Mouse (Mus musculus) thymus, adult 2 months (tissue): Measurements from ENCODE around the gene Myom1. TPM values are rescaled to one million over a fixed set of nuclear protein-coding genes. Genes with fewer than 3 reads are reported as not detected.

Experiments
- DNase-seq: peaks from one replicate; pipeline ENCODE4 v3.0.0; 2021
- H3K27ac ChIP-seq: fragments of 200-500 bp; 2 replicates; pipeline ENCODE4 v1.5.1; 2012; ENCODE audit warnings: low read length, control low read depth; ENCODE audit not compliant: control insufficient read depth, insufficient read depth
- H3K27me3 ChIP-seq: fragments of 200-500 bp; 2 replicates; pipeline ENCODE4 v1.6.1; 2012; ENCODE audit warnings: mild to moderate bottlenecking, low read length, moderate library complexity, mixed read lengths; ENCODE audit not compliant: control insufficient read depth, insufficient read depth
- H3K36me3 ChIP-seq: fragments of 200-500 bp; 2 replicates; pipeline ENCODE4 v1.6.1; 2012; ENCODE audit warnings: mild to moderate bottlenecking, low read length, moderate library complexity; ENCODE audit not compliant: control insufficient read depth, insufficient read depth
- H3K4me1 ChIP-seq: fragments of 200-500 bp; replicated peaks from 2 replicates; pipeline ENCODE4 v1.6.1; 2012; ENCODE audit warnings: low read length; ENCODE audit not compliant: control insufficient read depth, insufficient read depth
- H3K4me3 ChIP-seq: fragments of 200-500 bp; 2 replicates; pipeline ENCODE4 v1.5.1; 2012; ENCODE audit warnings: mild to moderate bottlenecking, low read length, control low read depth, moderate library complexity; ENCODE audit not compliant: control insufficient read depth, insufficient read depth
- CTCF ChIP-seq: fragments of 200-500 bp; IDR thresholded peaks from 2 replicates; pipeline ENCODE4 v1.5.1; 2012; ENCODE audit warnings: mild to moderate bottlenecking, control low read depth, low read length, moderate library complexity, borderline replicate concordance; ENCODE audit not compliant: control insufficient read depth, poor library complexity, insufficient read depth; ENCODE audit errors: extremely low read depth
- POLR2A ChIP-seq: fragments of 200-500 bp; IDR thresholded peaks from 2 replicates; pipeline ENCODE4 v1.6.1; 2012; ENCODE audit warnings: mild to moderate bottlenecking, low read length, control low read depth, moderate library complexity; ENCODE audit not compliant: control insufficient read depth, poor library complexity, insufficient read depth; ENCODE audit errors: extremely low read depth
- WGBS: fragments of 180-500 bp; shearing (Covaris S2); methylation state at CpG from one replicate; pipeline ENCODE4 v1.1.7; 2018; 5-methylcytosine and 5-hydroxymethylcytosine counted together
- polyA plus RNA-seq: library from polyadenylated mRNA; depleted of rRNA; stranded (reverse); fragments of >200 nt; gene quantifications from 2 replicates; pipeline ENCODE4 v1.2.3, GENCODE M21; 2012

Myom1 gene
- polyA plus RNA-seq, 1 experiment = 6.8 TPM

DNA sequence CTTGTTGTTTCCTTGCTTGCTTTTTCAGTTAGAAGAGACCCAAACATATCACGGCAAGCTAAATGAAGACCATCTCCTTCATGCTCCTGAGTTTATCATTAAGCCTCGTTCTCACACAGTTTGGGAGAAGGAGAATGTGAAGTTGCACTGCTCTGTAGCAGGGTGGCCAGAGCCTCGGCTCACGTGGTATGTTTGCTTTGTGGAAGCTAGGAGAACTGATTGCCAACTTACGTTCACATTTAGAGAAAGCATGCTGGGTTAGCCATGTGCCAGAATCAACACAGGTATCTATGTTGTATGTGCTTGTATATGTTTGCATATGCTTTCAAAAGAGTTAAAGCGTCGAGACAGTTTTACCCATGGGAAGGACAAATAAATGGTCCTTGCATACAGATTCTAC lies 34.8 kb downstream of the Myom1 start:
- Histone ChIP-seq H3K27ac (no peak overlapping the region), H3K36me3 (no peaks in the 10 kb centered on the region), H3K4me1 (no peaks in the 10 kb centered on the region), H3K4me3 (no peak overlapping the region), H3K27me3 (no peaks in the 10 kb centered on the region)
- no peak for DNase-seq
- WGBS = 95% methylated on average over 7 of the region's 7 CpGs
- TF ChIP-seq POLR2A (no peak), CTCF (no peak)

DNA sequence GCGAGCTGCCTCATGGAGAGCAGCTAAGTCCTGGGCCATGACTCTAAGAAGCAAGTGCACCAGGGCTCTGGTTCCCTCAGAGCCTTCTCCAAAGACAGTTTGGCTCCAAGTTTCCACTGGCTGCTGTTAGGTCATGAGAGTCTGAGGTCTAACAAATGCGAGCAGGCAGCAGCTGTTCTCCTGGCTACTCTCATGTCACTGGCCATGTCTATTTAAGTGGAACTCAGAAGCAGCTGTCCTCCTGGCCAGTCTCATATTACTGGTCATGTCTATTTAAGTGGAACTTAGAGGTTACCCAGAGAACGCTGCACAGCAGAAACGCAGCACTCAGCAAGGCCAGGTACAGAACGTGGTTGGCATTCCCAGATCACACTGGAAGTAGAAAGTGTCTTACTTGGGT lies 36.4 kb downstream of the Myom1 start:
- Histone ChIP-seq H3K4me3 (no peak overlapping the region), H3K36me3 (no peaks in the 10 kb centered on the region), H3K4me1 (no peaks in the 10 kb centered on the region), H3K27ac (no peak overlapping the region), H3K27me3 (no peaks in the 10 kb centered on the region)
- no peak for DNase-seq
- TF ChIP-seq CTCF = no peak
- no peak for TF ChIP-seq POLR2A
- WGBS = 89% methylated on average over 5 of the region's 5 CpGs

DNA sequence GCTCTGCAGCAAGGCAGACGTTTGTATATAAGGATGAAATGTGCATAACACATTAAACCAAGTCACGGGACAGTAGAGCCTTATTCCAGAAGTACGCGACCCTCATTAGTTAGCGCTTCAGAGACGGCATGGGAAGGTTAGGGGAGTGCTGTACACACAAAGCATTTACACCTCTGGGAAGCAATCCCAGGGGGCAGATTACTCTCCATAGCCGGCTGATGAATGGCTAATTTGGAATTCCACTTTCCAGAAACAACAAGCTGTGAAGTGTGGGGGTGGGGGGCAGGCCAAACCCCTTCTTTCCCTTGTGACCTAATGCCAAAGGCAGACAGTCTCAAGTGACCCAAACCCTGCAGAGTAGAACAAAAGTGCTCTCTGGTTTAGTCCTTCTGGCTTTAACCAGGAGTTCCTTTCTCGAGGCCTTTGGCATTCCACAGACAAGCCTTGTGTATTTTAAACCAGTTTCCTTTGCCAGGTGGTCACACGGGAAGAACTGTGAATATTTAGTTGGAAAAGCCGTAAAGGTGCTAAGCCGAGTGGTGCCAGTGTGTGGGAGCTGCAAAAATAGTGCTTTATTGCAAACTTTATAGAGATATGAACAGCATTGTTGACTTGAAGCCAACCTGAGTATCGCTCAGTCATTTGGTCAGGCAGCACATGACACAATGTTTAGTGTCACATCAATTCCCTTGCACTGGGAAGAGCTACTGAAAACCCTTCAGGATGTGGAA lies 37.6 kb downstream of the Myom1 start:
- Histone ChIP-seq H3K27ac (no peak overlapping the region), H3K4me3 (no peak overlapping the region), H3K27me3 (no peaks in the 10 kb centered on the region), H3K4me1 (no peaks in the 10 kb centered on the region), H3K36me3 (no peaks in the 10 kb centered on the region)
- DNase-seq = no peak
- 78% methylated on average over 12 of the region's 12 CpGs for WGBS
- TF ChIP-seq POLR2A (no peak), CTCF (no peak)

DNA sequence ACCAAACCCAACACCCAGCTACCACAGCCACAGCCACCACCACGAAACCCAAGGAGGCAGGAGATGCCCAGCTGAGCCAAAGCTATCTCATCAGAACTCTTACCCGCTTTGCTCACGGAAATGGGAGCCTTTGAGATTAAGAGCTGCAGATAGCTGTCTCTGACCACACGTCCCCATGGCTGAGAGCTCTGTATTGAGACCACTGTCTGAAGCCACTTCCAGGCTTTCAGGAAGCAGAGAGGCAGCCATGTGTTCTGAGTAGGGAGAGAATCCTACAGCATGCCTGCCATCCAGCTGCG lies 38.1 kb downstream of the Myom1 start:
- Histone ChIP-seq H3K4me1 (no peaks in the 10 kb centered on the region), H3K27ac (no peak overlapping the region), H3K36me3 (no peaks in the 10 kb centered on the region), H3K4me3 (no peak overlapping the region), H3K27me3 (no peaks in the 10 kb centered on the region)
- TF ChIP-seq CTCF (no peak), POLR2A (no peak)
- 11% methylated on average over 5 of the region's 5 CpGs for WGBS
- DNase-seq = no peak

DNA sequence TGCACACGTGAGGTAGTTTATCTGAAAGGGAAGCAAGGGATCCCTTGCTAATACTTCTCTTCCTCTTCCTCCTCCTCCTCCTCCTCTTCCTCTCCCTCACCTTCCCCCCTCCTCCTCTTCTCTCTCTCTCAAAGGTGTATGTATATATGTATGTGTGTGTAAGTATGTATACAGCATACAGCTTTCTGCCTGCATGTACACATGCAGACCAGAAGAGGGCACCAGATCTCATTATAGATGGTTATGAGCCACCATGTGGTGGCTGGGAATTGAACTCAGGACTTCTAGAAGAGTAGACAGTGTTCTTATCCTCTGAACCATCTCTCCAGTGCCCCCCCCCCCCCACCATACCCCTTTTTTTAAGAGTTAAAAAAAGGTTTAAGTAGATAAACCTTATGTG lies 40.2 kb downstream of the Myom1 start:
- Histone ChIP-seq H3K27me3 (no peaks in the 10 kb centered on the region), H3K4me3 (no peak overlapping the region), H3K4me1 (no peaks in the 10 kb centered on the region), H3K36me3 (no peaks in the 10 kb centered on the region), H3K27ac (no peak overlapping the region)
- TF ChIP-seq CTCF = no peak
- TF ChIP-seq POLR2A = no peak
- WGBS = 74% methylated on average over 1 of the region's 1 CpGs
- no peak for DNase-seq

DNA sequence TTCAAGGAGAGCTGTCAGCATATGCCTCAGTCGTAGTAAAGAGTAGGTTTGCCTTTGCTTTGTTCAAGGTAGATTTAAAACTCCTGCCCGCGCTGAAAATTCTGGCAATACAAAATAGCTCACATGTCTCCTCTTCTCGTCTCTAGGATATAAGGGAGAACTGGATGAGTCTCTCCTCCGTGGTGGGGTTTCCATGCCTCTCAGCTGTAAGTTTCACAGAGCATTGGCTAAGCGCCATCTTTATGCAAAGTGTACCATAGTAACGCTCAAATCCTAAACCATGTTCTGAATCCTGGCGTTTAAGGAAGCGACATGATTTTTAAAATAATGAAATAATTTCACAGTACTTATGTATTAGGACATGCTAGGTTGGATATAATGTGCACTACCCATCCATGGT lies 43.2 kb downstream of the Myom1 start:
- H3K27me3 ChIP-seq = no peaks in the 10 kb centered on the region
- no peak for DNase-seq
- no peak overlapping the region for H3K4me3 ChIP-seq
- TF ChIP-seq POLR2A (no peak), CTCF (no peak)
- 93% methylated on average over 9 of the region's 9 CpGs for WGBS
- H3K36me3 ChIP-seq = no peaks in the 10 kb centered on the region
- H3K27ac ChIP-seq = no peak overlapping the region
- H3K4me1 ChIP-seq = no peaks in the 10 kb centered on the region

DNA sequence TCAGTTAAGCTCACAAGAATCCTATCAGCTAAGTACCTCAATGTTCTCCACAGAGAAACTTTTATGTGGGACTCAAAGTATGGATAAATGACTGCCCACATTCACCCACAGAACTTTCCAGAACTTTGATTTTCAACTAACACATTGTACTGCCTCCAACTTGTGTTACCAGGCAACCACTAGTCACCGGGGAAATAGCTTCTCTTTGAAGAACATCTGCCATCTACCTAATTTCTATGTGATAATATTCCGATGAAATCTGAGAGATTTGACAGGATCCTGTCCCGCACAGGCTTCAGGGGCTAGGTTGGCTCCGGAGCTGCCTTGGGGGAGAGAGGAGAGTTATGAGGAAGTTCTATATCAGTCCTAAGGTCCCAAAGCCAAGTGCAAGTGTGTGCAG lies 44.4 kb downstream of the Myom1 start:
- Histone ChIP-seq H3K27me3 (no peaks in the 10 kb centered on the region), H3K4me3 (no peak overlapping the region), H3K36me3 (no peaks in the 10 kb centered on the region), H3K4me1 (no peaks in the 10 kb centered on the region), H3K27ac (no peak overlapping the region)
- no peak for DNase-seq
- no peak for TF ChIP-seq POLR2A
- WGBS = 89% methylated on average over 4 of the region's 4 CpGs
